Mouse (Mus musculus) cerebral cortex, adult 2 months (tissue): ENCODE results near the gene Gm7075.

Experiments used
- WGBS: fragments of 180-500 bp; shearing (Covaris S2); methylation state at CpG from one replicate; pipeline ENCODE4 v1.1.7; 2018; 5-methylcytosine and 5-hydroxymethylcytosine counted together

Gene Gm7075

GRCm38 (mm10) chr10:63415850-63416249 lies 5.7 kb downstream of the Gm7075 start:
- WGBS: 70% methylated on average over 7 of the region's 7 CpGs

GRCm38 (mm10) chr10:63415287-63415686 lies 6.3 kb downstream of the Gm7075 start:
- WGBS: 85% methylated on average over 7 of the region's 7 CpGs

- 90% methylated on average over 17 of the region's 17 CpGs for WGBS
These were observed 8.8 kb downstream of the Gm7075 start for GRCm38 (mm10) chr10:63412756-63413155.

GRCm38 (mm10) chr10:63411674-63412073 lies 9.9 kb downstream of the Gm7075 start:
- 97% methylated on average over 6 of the region's 7 CpGs for WGBS

- 41% methylated on average over 16 of the region's 16 CpGs for WGBS
These were observed 11.2 kb downstream of the Gm7075 start for GRCm38 (mm10) chr10:63410162-63410956.

- WGBS: 93% methylated on average over 2 of the region's 2 CpGs
These were observed 18.0 kb downstream of the Gm7075 start for GRCm38 (mm10) chr10:63403636-63404035.

- 83% methylated on average over 5 of the region's 5 CpGs for WGBS
These were observed 18.7 kb downstream of the Gm7075 start for GRCm38 (mm10) chr10:63402731-63403504.

GRCm38 (mm10) chr10:63396963-63397362 lies 24.6 kb downstream of the Gm7075 start:
- WGBS: 94% methylated on average over 10 of the region's 10 CpGs

- 72% methylated on average over 4 of the region's 4 CpGs for WGBS
These were observed 32.6 kb downstream of the Gm7075 start for GRCm38 (mm10) chr10:63388948-63389347.

GRCm38 (mm10) chr10:63386991-63387390 lies 34.6 kb downstream of the Gm7075 start:
- WGBS: 4% methylated on average over 10 of the region's 10 CpGs

GRCm38 (mm10) chr10:63386444-63386843 lies 35.1 kb downstream of the Gm7075 start:
- under 1% methylated on average over 19 of the region's 19 CpGs for WGBS

- WGBS: 23% methylated on average over 5 of the region's 5 CpGs
These were observed 35.7 kb downstream of the Gm7075 start for GRCm38 (mm10) chr10:63385897-63386296.

- WGBS: under 1% methylated on average over 28 of the region's 28 CpGs
These were observed 39.0 kb downstream of the Gm7075 start, which contains the start of gene Dnajc12 for GRCm38 (mm10) chr10:63382372-63383279. Dnajc12 (plus strand) TSS chr10:63382443.

GRCm38 (mm10) chr10:63381498-63382280 lies 39.9 kb downstream of the Gm7075 start, which contains the start of gene Sirt1:
Sirt1 (minus strand) TSS chr10:63381704.
- 7% methylated on average over 24 of the region's 24 CpGs for WGBS

- 57% methylated on average over 6 of the region's 6 CpGs for WGBS
These were observed 42.5 kb downstream of the Gm7075 start for GRCm38 (mm10) chr10:63378948-63379680.

- WGBS: 16% methylated on average over 9 of the region's 9 CpGs
These were observed 44.1 kb downstream of the Gm7075 start for GRCm38 (mm10) chr10:63377468-63377867.

- WGBS: 92% methylated on average over 5 of the region's 5 CpGs
These were observed 45.3 kb downstream of the Gm7075 start for GRCm38 (mm10) chr10:63376303-63376702.
